Mouse (Mus musculus) cortical plate, adult 2 months (tissue): ENCODE results near the gene Pax1.

ENCODE experiments used
- CTCF ChIP-seq: fragments of 200-500 bp; IDR thresholded peaks from 2 replicates; pipeline ENCODE4 v1.5.1; 2011; ENCODE audit warnings: mild to moderate bottlenecking, control low read depth, low read length; ENCODE audit not compliant: insufficient read depth; ENCODE audit errors: extremely low read depth
- POLR2A ChIP-seq: fragments of 200-500 bp; IDR thresholded peaks from 2 replicates; pipeline ENCODE4 v1.6.1; 2011; ENCODE audit warnings: mild to moderate bottlenecking, low read length, control low read depth; ENCODE audit not compliant: insufficient read depth; ENCODE audit errors: extremely low read depth

DNA sequence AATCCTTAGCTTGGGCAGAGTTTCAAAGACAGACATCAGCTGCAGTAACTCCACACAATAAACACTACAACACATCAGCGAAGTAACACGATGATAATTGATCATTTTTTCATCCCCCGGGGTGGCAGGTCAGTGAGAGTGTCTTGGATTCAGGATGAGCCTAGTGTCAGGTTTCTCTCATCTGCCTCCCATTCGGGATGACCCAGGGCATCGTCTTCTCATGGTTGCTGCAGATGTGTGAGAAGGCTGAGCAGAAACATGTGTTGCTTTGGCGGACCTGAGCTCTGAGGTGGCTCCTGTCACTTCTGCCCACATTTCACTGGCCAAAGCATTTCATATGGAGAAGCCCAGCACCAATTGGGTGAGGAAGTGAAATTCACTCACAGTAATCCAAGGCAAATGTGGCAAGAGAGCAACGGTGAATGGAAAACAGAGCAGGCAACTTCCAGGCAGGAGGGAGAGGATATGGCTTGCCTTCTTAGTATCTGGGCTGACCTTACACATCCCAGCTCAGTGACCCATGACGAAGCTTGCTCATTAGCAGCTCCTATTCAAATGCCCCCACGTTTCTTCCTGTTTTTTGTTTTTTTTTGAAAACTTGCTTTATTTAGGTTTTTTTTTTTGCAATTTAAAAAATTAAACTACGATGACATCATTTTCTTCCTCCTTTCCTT lies 63.0 kb downstream of the Pax1 start:
- no peak for TF ChIP-seq CTCF
- no peak for TF ChIP-seq POLR2A
